Mouse (Mus musculus): ENCODE measurements around the gene Tifa. TPM values are rescaled to one million over a fixed set of nuclear protein-coding genes. Genes with fewer than 3 reads are reported as not detected.

Gene Tifa
- total and polyA plus RNA-seq, 3 experiments = 1.4 to 3.2 (median 2.8) TPM

- in situ Hi-C loops (cut with MboI; ENCODE audit: low pct_ligation_motif_present, low pct_unique_long_range_greater_than_20kb, low sequenced_read_pairs) = loop anchor here (25.0 kb wide), 1 partner anchor 175 kb away; no protein-coding TSS in a partner anchor
- no peak overlapping the region for H3K27ac ChIP-seq (ENCODE audit: insufficient read depth, low read depth)
Observed at GRCm38 (mm10) chr3:127762403-127762802, 27.2 kb upstream of the Tifa start.

GRCm38 (mm10) chr3:127763076-127763612 is 26.5 kb upstream of the Tifa start:
- Histone ChIP-seq H3K79me2 (replicated peaks; ENCODE audit: control insufficient read depth, extremely low read depth, insufficient read depth, poor library complexity, severe bottlenecking) (no peaks in the 10 kb centered on the region), H3K4me1 (ENCODE audit: control insufficient read depth in 1 of 2, insufficient read depth in 2 of 2) (peaks cover 0 to 9% of the 10 kb centered on the region in 2 experiments; a peak in 2 of 4 replicates), H3K9ac (ENCODE audit: insufficient read depth, low read depth) (peak overlapping the region; percentile 51; the same call in 1 of the 2 replicates), H3K4me3 (replicated peaks in 1 of 3; ENCODE audit: low read depth in 2 of 3, low read length in 2 of 3, poor library complexity in 1 of 3) (peak overlapping the region in 1 of 3 experiments; percentile 28), H3K36me3 (replicated peaks in 1 of 2; ENCODE audit: control insufficient read depth in 1 of 2, insufficient read depth in 1 of 2, low read length in 1 of 2) (no peaks in the 10 kb centered on the region), H3K27me3 (replicated peaks) (no peaks in the 10 kb centered on the region), H3K4me2 (ENCODE audit: insufficient read depth, low read depth, poor library complexity, severe bottlenecking) (peak overlapping the region; percentile 23; the same call in 1 of the 2 replicates), H3K9me3 (replicated peaks; ENCODE audit: low read length) (no peaks in the 10 kb centered on the region), H3K27ac (ENCODE audit: insufficient read depth, low read depth) (no peak overlapping the region)
- DNase-seq (ENCODE audit: extremely low read depth) = peak; percentile 96
- in situ Hi-C loops (cut with MboI; ENCODE audit: low pct_ligation_motif_present, low pct_unique_long_range_greater_than_20kb, low sequenced_read_pairs) (loop anchor here (25.0 kb wide), 1 partner anchor 174 kb away; no protein-coding TSS in a partner anchor), dilution Hi-C loops (cut with MboI; ENCODE audit: extremely low pct_ligation_motif_present, extremely low pct_unique_long_range_greater_than_20kb, low sequenced_read_pairs) (no loop called here)
- TF ChIP-seq TBP (conservative IDR thresholded peaks at IDR 0.05; ENCODE audit: low read depth, low read length) = 0 out of 2 replicates have a peak, but pooled peaks have one; percentile 55
- TF ChIP-seq CHD2 (IDR thresholded peaks at IDR 0.05; ENCODE audit: low read length) = no peak
- TF ChIP-seq NRF1 (IDR thresholded peaks at IDR 0.05; ENCODE audit: low read depth, low read length) = no peak
- peak; percentile 68 for TF ChIP-seq RAD21 (IDR thresholded peaks at IDR 0.05; ENCODE audit: low read depth, low read length)
- no peak for TF ChIP-seq NELFE (IDR thresholded peaks at IDR 0.05; ENCODE audit: low read depth, low read length)
- TF ChIP-seq GABPA (IDR thresholded peaks at IDR 0.05; ENCODE audit: insufficient replicate concordance, low read depth, low read length) = no peak
- peak; percentile 66 for TF ChIP-seq SMC3 (IDR thresholded peaks at IDR 0.05; ENCODE audit: low read depth, low read length)
- no peak for TF ChIP-seq ZKSCAN1 (IDR thresholded peaks at IDR 0.05; ENCODE audit: borderline replicate concordance, low read depth, low read length)
- peak; percentile 71 to 88 for TF ChIP-seq CTCF (conservative IDR thresholded peaks at IDR 0.05 in 1 of 2, IDR thresholded peaks at IDR 0.05 in 1 of 2; ENCODE audit: low read depth in 2 of 2, low read length in 2 of 2)
- TF ChIP-seq MAX (IDR thresholded peaks at IDR 0.05; ENCODE audit: low read length) = no peak
- peak; percentile 48; the same call in 1 of the 2 replicates for TF ChIP-seq POLR2A (IDR thresholded peaks at IDR 0.05; ENCODE audit: low read depth, low read length)
- TF ChIP-seq USF2 (conservative IDR thresholded peaks at IDR 0.05; ENCODE audit: low read depth, low read length) = no peak
- peak; percentile 82 for TF ChIP-seq ELF1 (IDR thresholded peaks at IDR 0.05; ENCODE audit: low read depth, low read length)

More at GRCm38 (mm10) chr3:127762403-127762802, 27.2 kb upstream of the Tifa start:
- Histone ChIP-seq H3K9me3 (replicated peaks; ENCODE audit: low read length) (no peaks in the 10 kb centered on the region), H3K79me2 (replicated peaks; ENCODE audit: control insufficient read depth, extremely low read depth, insufficient read depth, poor library complexity, severe bottlenecking) (no peaks in the 10 kb centered on the region), H3K4me2 (ENCODE audit: insufficient read depth, low read depth, poor library complexity, severe bottlenecking) (no peak overlapping the region), H3K4me3 (replicated peaks in 1 of 3; ENCODE audit: low read depth in 2 of 3, low read length in 2 of 3, poor library complexity in 1 of 3) (no peak overlapping the region), H3K36me3 (replicated peaks in 1 of 2; ENCODE audit: control insufficient read depth in 1 of 2, insufficient read depth in 1 of 2, low read length in 1 of 2) (no peaks in the 10 kb centered on the region), H3K27me3 (replicated peaks) (no peaks in the 10 kb centered on the region), H3K4me1 (ENCODE audit: control insufficient read depth in 1 of 2, insufficient read depth in 2 of 2) (peaks cover 0 to 9% of the 10 kb centered on the region in 2 experiments; a peak in 2 of 4 replicates), H3K9ac (ENCODE audit: insufficient read depth, low read depth) (0 out of 2 replicates have a peak overlapping the region, but pooled peaks have one; percentile 51)
- dilution Hi-C loops (cut with MboI; ENCODE audit: extremely low pct_ligation_motif_present, extremely low pct_unique_long_range_greater_than_20kb, low sequenced_read_pairs) = no loop called here
- no peak for DNase-seq (ENCODE audit: extremely low read depth)
- no peak for TF ChIP-seq NRF1 (IDR thresholded peaks at IDR 0.05; ENCODE audit: low read depth, low read length)
- no peak for TF ChIP-seq ZNF384 (IDR thresholded peaks at IDR 0.05; ENCODE audit: low read depth, low read length)
- TF ChIP-seq HCFC1 (IDR thresholded peaks at IDR 0.05; ENCODE audit: low read depth, low read length) = no peak
- TF ChIP-seq E2F4 (IDR thresholded peaks at IDR 0.05; ENCODE audit: insufficient replicate concordance, low read depth, low read length) = no peak
- no peak for TF ChIP-seq NELFE (IDR thresholded peaks at IDR 0.05; ENCODE audit: low read depth, low read length)
- TF ChIP-seq CTCF (conservative IDR thresholded peaks at IDR 0.05 in 1 of 2, IDR thresholded peaks at IDR 0.05 in 1 of 2; ENCODE audit: low read depth in 2 of 2, low read length in 2 of 2) = no peak
- TF ChIP-seq EP300 (IDR thresholded peaks at IDR 0.05; ENCODE audit: low read length) = no peak
- TF ChIP-seq TCF12 (IDR thresholded peaks at IDR 0.05; ENCODE audit: low read depth, low read length) = no peak
- no peak for TF ChIP-seq JUN (IDR thresholded peaks at IDR 0.05; ENCODE audit: insufficient read depth, low read depth, low read length)
- no peak for TF ChIP-seq JUND (conservative IDR thresholded peaks at IDR 0.05; ENCODE audit: low read depth, low read length)
- TF ChIP-seq TBP (conservative IDR thresholded peaks at IDR 0.05; ENCODE audit: low read depth, low read length) = no peak

Measured in CH12.LX (cell line).